Mouse (Mus musculus) cerebellum, adult 18-20 months (tissue): ENCODE measurements around the gene Etfa.

Experiments used
- DNase-seq, 2 experiments: peaks; one replicate each; pipeline ENCODE4 v3.0.0; 2021

Gene Etfa

GRCm38 (mm10) chr9:55421786-55422185 is 90.3 kb downstream of the Etfa start:
- no peak for DNase-seq

- no peak for DNase-seq
Measured at GRCm38 (mm10) chr9:55411154-55411553, 100.9 kb downstream of the Etfa start.

GRCm38 (mm10) chr9:55410430-55410829 is 101.6 kb downstream of the Etfa start:
- DNase-seq, result no peak

- no peak for DNase-seq
Measured at GRCm38 (mm10) chr9:55409833-55410232, 102.2 kb downstream of the Etfa start.

GRCm38 (mm10) chr9:55408851-55409250 is 103.2 kb downstream of the Etfa start:
- DNase-seq, result no peak

GRCm38 (mm10) chr9:55406773-55407172 is 105.3 kb downstream of the Etfa start:
- no peak for DNase-seq

- no peak for DNase-seq
Measured at GRCm38 (mm10) chr9:55404976-55405702, 106.9 kb downstream of the Etfa start.
